Mouse (Mus musculus): Measurements from ENCODE around the gene Msh5. TPM values are rescaled to one million over a fixed set of nuclear protein-coding genes. Genes with fewer than 3 reads are reported as not detected.
A peak's percentile ranks its signal among the peaks of the same experiment; 100 is the strongest.

The Msh5 gene
- polyA plus RNA-seq, 1 experiment from 2014 or later, result 4.1 TPM

- Histone ChIP-seq H3K36me3 (no peaks in the 10 kb centered on the region), H3K27ac (replicated peaks) (no peak overlapping the region), H3K4me3 (no peak overlapping the region), H3K9ac (peak overlapping the region; percentile 28; the same call in 1 of the 2 replicates), H3K9me3 (no peaks in the 10 kb centered on the region), H3K27me3 (replicated peaks) (0 out of 2 replicates have a peak, but pooled peaks cover 4% of the 10 kb centered on the region), H3K4me2 (no peak overlapping the region), H3K4me1 (peaks cover 55% of the 10 kb centered on the region)
- ATAC-seq (ENCODE audit: extremely low read depth, insufficient number of reproducible peaks, low FRiP score, low TSS enrichment), result no peak
- 75% methylated on average over 2 of the region's 2 CpGs for WGBS
Observed at GRCm38 (mm10) chr17:35028315-35028714, 18.2 kb downstream of the Msh5 start.

GRCm38 (mm10) chr17:35027277-35028068, 19.1 kb downstream of the Msh5 start, which contains the start of gene Sapcd1:
Gene Sapcd1 (minus strand): TSS chr17:35028016.
- no peak for ATAC-seq (ENCODE audit: extremely low read depth, insufficient number of reproducible peaks, low FRiP score, low TSS enrichment)
- H3K4me3 ChIP-seq, result 0 out of 2 replicates have a peak within 1 kb of the TSS, but pooled peaks have one; percentile 6
- 0 out of 2 replicates have a peak within 1 kb of the TSS, but pooled peaks have one; percentile 21 for H3K27ac ChIP-seq (replicated peaks)
- H3K9me3 ChIP-seq, result no peaks in the 10 kb centered on the region
- H3K4me1 ChIP-seq, result peaks cover 63% of the 10 kb centered on the region
- H3K36me3 ChIP-seq, result no peaks in the 10 kb centered on the region
- H3K27me3 ChIP-seq (replicated peaks), result 0 out of 2 replicates have a peak, but pooled peaks cover 4% of the 10 kb centered on the region
- peak within 1 kb of the TSS; percentile 53 for H3K9ac ChIP-seq
- H3K4me2 ChIP-seq, result peak within 1 kb of the TSS; percentile 36
- WGBS, result 37% methylated on average over 13 of the region's 13 CpGs

- H3K4me1 ChIP-seq, result peaks cover 73% of the 10 kb centered on the region
- H3K27ac ChIP-seq (replicated peaks), result no peak overlapping the region
- ATAC-seq (ENCODE audit: extremely low read depth, insufficient number of reproducible peaks, low FRiP score, low TSS enrichment), result no peak
- H3K4me3 ChIP-seq, result no peak overlapping the region
- H3K27me3 ChIP-seq (replicated peaks), result 0 out of 2 replicates have a peak, but pooled peaks cover 4% of the 10 kb centered on the region
- WGBS, result 83% methylated on average over 5 of the region's 5 CpGs
- H3K4me2 ChIP-seq, result no peak overlapping the region
- peak overlapping the region; percentile 6; the same call in 1 of the 2 replicates for H3K9ac ChIP-seq
- no peaks in the 10 kb centered on the region for H3K36me3 ChIP-seq
- H3K9me3 ChIP-seq, result no peaks in the 10 kb centered on the region
Observed at GRCm38 (mm10) chr17:35026206-35026605, 20.3 kb downstream of the Msh5 start.

GRCm38 (mm10) chr17:35024691-35025488, 21.7 kb downstream of the Msh5 start:
- H3K9me3 ChIP-seq, result no peaks in the 10 kb centered on the region
- H3K27ac ChIP-seq (replicated peaks), result no peak overlapping the region
- H3K4me2 ChIP-seq, result no peak overlapping the region
- 63% methylated on average over 7 of the region's 10 CpGs for WGBS
- peaks cover 77% of the 10 kb centered on the region for H3K4me1 ChIP-seq
- peaks cover 6% of the 10 kb centered on the region; the same call in 1 of the 2 replicates for H3K27me3 ChIP-seq (replicated peaks)
- peak overlapping the region; percentile 58 for H3K9ac ChIP-seq
- no peaks in the 10 kb centered on the region for H3K36me3 ChIP-seq
- no peak overlapping the region for H3K4me3 ChIP-seq
- ATAC-seq (ENCODE audit: extremely low read depth, insufficient number of reproducible peaks, low FRiP score, low TSS enrichment), result no peak

- Histone ChIP-seq H3K4me3 (no peak overlapping the region), H3K9me3 (no peaks in the 10 kb centered on the region), H3K27me3 (replicated peaks) (peaks cover 4% of the 10 kb centered on the region; the same call in 1 of the 2 replicates), H3K27ac (replicated peaks) (no peak overlapping the region), H3K4me2 (no peak overlapping the region), H3K4me1 (peaks cover 75% of the 10 kb centered on the region), H3K9ac (peak overlapping the region; percentile 58), H3K36me3 (no peaks in the 10 kb centered on the region)
- 69% methylated on average over 13 of the region's 13 CpGs for WGBS
- no peak for ATAC-seq (ENCODE audit: extremely low read depth, insufficient number of reproducible peaks, low FRiP score, low TSS enrichment)
Observed at GRCm38 (mm10) chr17:35024261-35024660, 22.3 kb downstream of the Msh5 start.

- Histone ChIP-seq H3K4me2 (no peak overlapping the region), H3K9me3 (no peaks in the 10 kb centered on the region), H3K27ac (replicated peaks) (no peak overlapping the region), H3K4me1 (peaks cover 72% of the 10 kb centered on the region), H3K9ac (peak overlapping the region; percentile 58), H3K36me3 (no peaks in the 10 kb centered on the region), H3K27me3 (replicated peaks) (peaks cover 4% of the 10 kb centered on the region; the same call in 1 of the 2 replicates), H3K4me3 (no peak overlapping the region)
- no peak for ATAC-seq (ENCODE audit: extremely low read depth, insufficient number of reproducible peaks, low FRiP score, low TSS enrichment)
- WGBS, result 65% methylated on average over 4 of the region's 4 CpGs
Observed at GRCm38 (mm10) chr17:35023756-35024155, 22.8 kb downstream of the Msh5 start.

- no peak for ATAC-seq (ENCODE audit: extremely low read depth, insufficient number of reproducible peaks, low FRiP score, low TSS enrichment)
- Histone ChIP-seq H3K36me3 (no peaks in the 10 kb centered on the region), H3K4me1 (peaks cover 69% of the 10 kb centered on the region), H3K27me3 (replicated peaks) (peaks cover 4% of the 10 kb centered on the region; the same call in 1 of the 2 replicates), H3K9me3 (no peaks in the 10 kb centered on the region), H3K4me3 (no peak overlapping the region), H3K9ac (no peak overlapping the region), H3K27ac (replicated peaks) (peak overlapping the region; percentile 83; the same call in 1 of the 2 replicates), H3K4me2 (no peak overlapping the region)
- WGBS, result 86% methylated on average over 5 of the region's 5 CpGs
Observed at GRCm38 (mm10) chr17:35023221-35023620, 23.3 kb downstream of the Msh5 start.

- no peaks in the 10 kb centered on the region for H3K9me3 ChIP-seq
- ATAC-seq (ENCODE audit: extremely low read depth, insufficient number of reproducible peaks, low FRiP score, low TSS enrichment), result no peak
- H3K36me3 ChIP-seq, result no peaks in the 10 kb centered on the region
- H3K27ac ChIP-seq (replicated peaks), result peak overlapping the region; percentile 83
- H3K4me1 ChIP-seq, result peaks cover 66% of the 10 kb centered on the region
- no peak overlapping the region for H3K4me3 ChIP-seq
- 0 out of 2 replicates have a peak overlapping the region, but pooled peaks have one; percentile 5 for H3K9ac ChIP-seq
- peaks cover 4% of the 10 kb centered on the region; the same call in 1 of the 2 replicates for H3K27me3 ChIP-seq (replicated peaks)
- WGBS, result 87% methylated on average over 8 of the region's 8 CpGs
- H3K4me2 ChIP-seq, result no peak overlapping the region
Observed at GRCm38 (mm10) chr17:35022541-35023060, 23.9 kb downstream of the Msh5 start.

- Histone ChIP-seq H3K4me2 (peak overlapping the region; percentile 46), H3K4me1 (peaks cover 60% of the 10 kb centered on the region), H3K27ac (replicated peaks) (peak overlapping the region; percentile 83), H3K9ac (peak overlapping the region; percentile 37; the same call in 1 of the 2 replicates), H3K36me3 (no peaks in the 10 kb centered on the region), H3K27me3 (replicated peaks) (peaks cover 4% of the 10 kb centered on the region; the same call in 1 of the 2 replicates), H3K4me3 (peak overlapping the region; percentile 16; the same call in 1 of the 2 replicates), H3K9me3 (no peaks in the 10 kb centered on the region)
- peak; percentile 23; the same call in 1 of the 2 replicates for ATAC-seq (ENCODE audit: extremely low read depth, insufficient number of reproducible peaks, low FRiP score, low TSS enrichment)
- 11% methylated on average over 6 of the region's 6 CpGs for WGBS
Observed at GRCm38 (mm10) chr17:35021842-35022477, 24.6 kb downstream of the Msh5 start.

- Histone ChIP-seq H3K9me3 (no peaks in the 10 kb centered on the region), H3K4me3 (peak overlapping the region; percentile 16), H3K4me1 (peaks cover 60% of the 10 kb centered on the region), H3K27ac (replicated peaks) (peak overlapping the region; percentile 83), H3K36me3 (peaks cover 1% of the 10 kb centered on the region), H3K4me2 (peak overlapping the region; percentile 46), H3K27me3 (replicated peaks) (peaks cover 4% of the 10 kb centered on the region; the same call in 1 of the 2 replicates), H3K9ac (peak overlapping the region; percentile 52; the same call in 1 of the 2 replicates)
- WGBS, result 7% methylated on average over 17 of the region's 17 CpGs
- no peak for ATAC-seq (ENCODE audit: extremely low read depth, insufficient number of reproducible peaks, low FRiP score, low TSS enrichment)
Observed at GRCm38 (mm10) chr17:35021163-35021808, 25.3 kb downstream of the Msh5 start.

All from heart, embryonic 13.5 days (tissue).